Comparison of ENCODE assay signal across 12 mouse cellular contexts in the genomic region with DNA sequence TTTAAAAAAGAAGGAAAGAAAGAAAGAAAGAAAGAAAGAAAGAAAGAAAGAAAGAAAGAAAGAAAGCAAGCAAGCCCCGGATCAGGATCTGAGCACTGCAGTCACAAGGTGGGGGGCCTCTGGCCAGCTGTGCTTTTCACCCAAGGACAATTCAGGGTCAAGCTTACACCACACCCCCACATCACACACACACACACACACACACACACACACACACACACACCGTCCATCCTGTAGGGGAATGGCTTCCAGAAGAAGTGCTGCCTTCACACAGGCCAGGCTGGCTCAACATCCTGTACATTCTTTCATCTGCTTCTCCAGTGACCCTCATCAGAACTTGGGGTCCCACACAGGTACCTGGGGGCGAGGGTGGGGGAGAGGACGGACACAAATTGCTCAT. TPM values are rescaled to one million over a fixed set of nuclear protein-coding genes. Genes with fewer than 3 reads are reported as not detected.
A peak's percentile ranks its signal among the peaks of the same experiment; 100 is the strongest.
DNase-seq lines count a peak whose midpoint lies in the region; ATAC-seq and TF ChIP-seq lines count a peak whose summit lies in the region.
"Had no signal": no experiment of that assay in that cellular context is flagged by ENCODE, and none has a peak within 500 bp of the region (broad histone marks: within the 10 kb centered on the region; RNA-seq: fewer than 3 reads in every experiment).

No protein-coding gene starts in this region.

- no peak for DNase-seq in gastrocnemius, adult 2 months
- DNase-seq in gastrocnemius, adult 8-10 months (ENCODE audit: low spot score in 2 of 2): no peak
- DNase-seq in kidney, postnatal 14 days: no peak
- no peak for DNase-seq in embryo, embryonic 10 days (ENCODE audit: low spot score)
- no peak for DNase-seq in cerebellum, postnatal 36 days

- intact Hi-C loops in gastrocnemius, adult 2 months (cut with DNase I): no loop called here

- TF ChIP-seq CTCF in gastrocnemius, adult 2 months (IDR thresholded peaks at IDR 0.05): no peak

- H3K4me3 ChIP-seq in gastrocnemius, adult 2 months: peak overlapping the region; percentile 66; the same call in 1 of the 2 replicates
- no peak overlapping the region for H3K4me3 ChIP-seq in kidney, embryonic 14.5 days (ENCODE audit: low read length)
- H3K4me3 ChIP-seq in embryonic facial prominence, embryonic 15.5 days (replicated peaks): no peak overlapping the region
- no peak overlapping the region for H3K4me3 ChIP-seq in midbrain, embryonic 16.5 days (ENCODE audit: low read depth, low read length)

- no peak overlapping the region for H3K9ac ChIP-seq in kidney, embryonic 14.5 days (ENCODE audit: low read depth, low read length)
- H3K9ac ChIP-seq in embryonic facial prominence, embryonic 15.5 days: no peak overlapping the region
- no peak overlapping the region for H3K9ac ChIP-seq in midbrain, embryonic 16.5 days (ENCODE audit: low read depth, low read length)

- no peaks in the 10 kb centered on the region for H3K36me3 ChIP-seq in kidney, embryonic 14.5 days (ENCODE audit: control insufficient read depth, insufficient read depth, low read length)
- no peaks in the 10 kb centered on the region for H3K36me3 ChIP-seq in embryonic facial prominence, embryonic 15.5 days
- H3K36me3 ChIP-seq in midbrain, embryonic 16.5 days (ENCODE audit: control insufficient read depth, insufficient read depth, low read length): no peaks in the 10 kb centered on the region

- no peaks in the 10 kb centered on the region for H3K4me1 ChIP-seq in kidney, embryonic 14.5 days (ENCODE audit: control insufficient read depth, insufficient read depth, low read length)
- no peaks in the 10 kb centered on the region for H3K4me1 ChIP-seq in embryonic facial prominence, embryonic 15.5 days
- peaks cover 2% of the 10 kb centered on the region; the same call in 1 of the 2 replicates for H3K4me1 ChIP-seq in midbrain, embryonic 16.5 days (ENCODE audit: control insufficient read depth, insufficient read depth, low read length)

- WGBS in kidney, embryonic 14.5 days: 83% methylated on average over 4 of the region's 4 CpGs
- WGBS in embryonic facial prominence, embryonic 15.5 days: 77% methylated on average over 4 of the region's 4 CpGs
- 81% methylated on average over 4 of the region's 4 CpGs for whole genome bisulfite sequencing in midbrain, embryonic 16.5 days

- no peak overlapping the region for H3K27ac ChIP-seq in gastrocnemius, adult 2 months
- H3K27ac ChIP-seq in kidney, embryonic 14.5 days (ENCODE audit: low read depth, low read length): no peak overlapping the region
- no peak overlapping the region for H3K27ac ChIP-seq in embryonic facial prominence, embryonic 15.5 days (replicated peaks)
- H3K27ac ChIP-seq in midbrain, embryonic 16.5 days (ENCODE audit: low read length): no peak overlapping the region

- ATAC-seq in kidney, embryonic 14.5 days (ENCODE audit: low FRiP score, low TSS enrichment): peak; percentile 62; the same call in 1 of the 2 replicates
- ATAC-seq in embryonic facial prominence, embryonic 15.5 days (ENCODE audit: insufficient number of reproducible peaks, low FRiP score, low TSS enrichment, low read depth): peak; percentile 39; the same call in 1 of the 2 replicates
- peak; percentile 58; the same call in 1 of the 2 replicates for ATAC-seq in midbrain, embryonic 16.5 days

- no peak overlapping the region for H3K4me2 ChIP-seq in kidney, embryonic 14.5 days (replicated peaks; ENCODE audit: low read depth, low read length)
- no peak overlapping the region; the same call in 1 of the 2 replicates for H3K4me2 ChIP-seq in embryonic facial prominence, embryonic 15.5 days (replicated peaks)
- H3K4me2 ChIP-seq in midbrain, embryonic 16.5 days (ENCODE audit: low read length): peak overlapping the region; percentile 73

- H3K27me3 ChIP-seq in kidney, embryonic 14.5 days (ENCODE audit: control insufficient read depth, insufficient read depth, low read length): no peaks in the 10 kb centered on the region
- no peaks in the 10 kb centered on the region for H3K27me3 ChIP-seq in embryonic facial prominence, embryonic 15.5 days
- no peaks in the 10 kb centered on the region for H3K27me3 ChIP-seq in midbrain, embryonic 16.5 days (ENCODE audit: control insufficient read depth, insufficient read depth, low read depth, low read length)

- H3K9me3 ChIP-seq in kidney, embryonic 14.5 days (ENCODE audit: control insufficient read depth, low read length): no peaks in the 10 kb centered on the region
- no peaks in the 10 kb centered on the region for H3K9me3 ChIP-seq in embryonic facial prominence, embryonic 15.5 days (replicated peaks)
- H3K9me3 ChIP-seq in midbrain, embryonic 16.5 days (replicated peaks; ENCODE audit: control insufficient read depth, low read length, poor library complexity, severe bottlenecking): no peaks in the 10 kb centered on the region

RNA-seq across cellular contexts. Expression of a gene that starts 9.4 kb away (rescaled TPM):
- 1 to 10 TPM; 6.0 to 6.5 TPM for total RNA-seq in gastrocnemius, adult 2 months (2021)
- total RNA-seq in gastrocnemius, adult 8-10 months (2022): 10 to 100 TPM in 1 of 4 experiments, 1 to 10 TPM in 3; 7.0 to 10.6 (median 7.2) TPM
- 91.2 and 118 TPM in 2 replicates for polyA plus RNA-seq in kidney, embryonic 14.5 days (2014; fragmentation: Nextera tagmentation; extraction: Ambion mirVana)
- 129 and 148 TPM in 2 replicates for polyA plus RNA-seq in embryonic facial prominence, embryonic 15.5 days (2015; fragmentation: Nextera tagmentation; extraction: Ambion mirVana)
- 129 and 133 TPM in 2 replicates for polyA plus RNA-seq in midbrain, embryonic 16.5 days (2015; fragmentation: Nextera tagmentation; extraction: Ambion mirVana)

RNA-seq across cellular contexts. Expression of a gene that starts 22.5 kb away (rescaled TPM):
- not detected for total RNA-seq in gastrocnemius, adult 2 months (2021)
- not detected for total RNA-seq in gastrocnemius, adult 8-10 months (2022)
- polyA plus RNA-seq in kidney, embryonic 14.5 days (2014; fragmentation: Nextera tagmentation; extraction: Ambion mirVana): 0.41 and 0.66 TPM in 2 replicates
- 0.39 and 0.65 TPM in 2 replicates for polyA plus RNA-seq in embryonic facial prominence, embryonic 15.5 days (2015; fragmentation: Nextera tagmentation; extraction: Ambion mirVana)
- polyA plus RNA-seq in midbrain, embryonic 16.5 days (2015; fragmentation: Nextera tagmentation; extraction: Ambion mirVana): not detected in 2 replicates
- total RNA-seq: heart, postnatal 4 days; liver, adult 2 months had no signal
- polyA plus RNA-seq: forebrain, embryonic 16.5 days; liver, adult 2 months had no signal

RNA-seq across cellular contexts. Expression of a gene that starts 24.1 kb away (rescaled TPM):
- not detected for total RNA-seq in gastrocnemius, adult 2 months (2021)
- not detected for total RNA-seq in gastrocnemius, adult 8-10 months (2022)
- polyA plus RNA-seq in kidney, embryonic 14.5 days (2014; fragmentation: Nextera tagmentation; extraction: Ambion mirVana): 1.2 and 1.5 TPM in 2 replicates
- 0.30 and 0.31 TPM in 2 replicates for polyA plus RNA-seq in embryonic facial prominence, embryonic 15.5 days (2015; fragmentation: Nextera tagmentation; extraction: Ambion mirVana)
- polyA plus RNA-seq in midbrain, embryonic 16.5 days (2015; fragmentation: Nextera tagmentation; extraction: Ambion mirVana): 0.11 and 0.19 TPM in 2 replicates
- total RNA-seq: adrenal gland, adult 2 months; heart, postnatal 4 days; liver, adult 2 months had no signal
- polyA plus RNA-seq: liver, adult 2 months had no signal

RNA-seq across cellular contexts. Expression of a gene that starts 41.0 kb away (rescaled TPM):
- 1 to 10 TPM; 3.8 to 4.3 TPM for total RNA-seq in gastrocnemius, adult 2 months (2021)
- total RNA-seq in gastrocnemius, adult 8-10 months (2022): 1 to 10 TPM; 3.2 to 4.7 (median 3.4) TPM
- 26.4 and 35.8 TPM in 2 replicates for polyA plus RNA-seq in kidney, embryonic 14.5 days (2014; fragmentation: Nextera tagmentation; extraction: Ambion mirVana)
- 31.0 and 32.7 TPM in 2 replicates for polyA plus RNA-seq in embryonic facial prominence, embryonic 15.5 days (2015; fragmentation: Nextera tagmentation; extraction: Ambion mirVana)
- polyA plus RNA-seq in midbrain, embryonic 16.5 days (2015; fragmentation: Nextera tagmentation; extraction: Ambion mirVana): 47.9 and 48.1 TPM in 2 replicates

RNA-seq across cellular contexts. Expression of a gene that starts 48.9 kb away (rescaled TPM):
- under 1 TPM in 1 of 2 experiments, not detected in 1; 0.33 TPM for total RNA-seq in gastrocnemius, adult 2 months (2021)
- under 1 TPM in 2 of 4 experiments, not detected in 2; 0.07 to 0.20 TPM for total RNA-seq in gastrocnemius, adult 8-10 months (2022)
- 0.27 and 0.54 TPM in 2 replicates for polyA plus RNA-seq in kidney, embryonic 14.5 days (2014; fragmentation: Nextera tagmentation; extraction: Ambion mirVana)
- polyA plus RNA-seq in embryonic facial prominence, embryonic 15.5 days (2015; fragmentation: Nextera tagmentation; extraction: Ambion mirVana): 0.60 and 0.79 TPM in 2 replicates
- 6.3 and 6.4 TPM in 2 replicates for polyA plus RNA-seq in midbrain, embryonic 16.5 days (2015; fragmentation: Nextera tagmentation; extraction: Ambion mirVana)
